Mouse (Mus musculus): ENCODE results near the gene Trim47. TPM values are rescaled to one million over a fixed set of nuclear protein-coding genes. Genes with fewer than 3 reads are reported as not detected.

Trim47 gene
- polyA plus RNA-seq, 1 experiment from 2014 or later: 6.2 TPM

- no peaks in the 10 kb centered on the region for H3K9me3 ChIP-seq (replicated peaks; ENCODE audit: control insufficient read depth, low read length)
- H3K27me3 ChIP-seq (ENCODE audit: control insufficient read depth, insufficient read depth, low read depth, low read length): peaks cover 41% of the 10 kb centered on the region
- no peaks in the 10 kb centered on the region for H3K36me3 ChIP-seq (ENCODE audit: control insufficient read depth, insufficient read depth)
- H3K4me2 ChIP-seq (ENCODE audit: low read depth, low read length): peak overlapping the region; percentile 18; the same call in 1 of the 2 replicates
- no peak overlapping the region for H3K9ac ChIP-seq (ENCODE audit: low read depth, low read length)
- WGBS (ENCODE audit: insufficient replicate concordance): 32% methylated on average over 32 of the region's 32 CpGs
- H3K27ac ChIP-seq (ENCODE audit: low read length): no peak overlapping the region
- H3K4me3 ChIP-seq (ENCODE audit: low read depth, low read length): no peak overlapping the region
- H3K4me1 ChIP-seq (ENCODE audit: control insufficient read depth, low read depth, low read length): peaks cover 59% of the 10 kb centered on the region
- no peak for ATAC-seq (ENCODE audit: low read depth)
These were observed 20.7 kb downstream of the Trim47 start for GRCm38 (mm10) chr11:116106154-116106962.

- Histone ChIP-seq H3K27me3 (ENCODE audit: control insufficient read depth, insufficient read depth, low read depth, low read length) (peaks cover 30% of the 10 kb centered on the region), H3K9ac (ENCODE audit: low read depth, low read length) (no peak overlapping the region), H3K4me1 (ENCODE audit: control insufficient read depth, low read depth, low read length) (peaks cover 69% of the 10 kb centered on the region), H3K4me2 (ENCODE audit: low read depth, low read length) (no peak overlapping the region), H3K27ac (ENCODE audit: low read length) (no peak overlapping the region), H3K4me3 (ENCODE audit: low read depth, low read length) (no peak overlapping the region), H3K9me3 (replicated peaks; ENCODE audit: control insufficient read depth, low read length) (no peaks in the 10 kb centered on the region), H3K36me3 (ENCODE audit: control insufficient read depth, insufficient read depth) (no peaks in the 10 kb centered on the region)
- ATAC-seq (ENCODE audit: low read depth): no peak
- WGBS (ENCODE audit: insufficient replicate concordance): 64% methylated on average over 2 of the region's 2 CpGs
These were observed 21.9 kb downstream of the Trim47 start for GRCm38 (mm10) chr11:116105065-116105464.

- Histone ChIP-seq H3K9ac (ENCODE audit: low read depth, low read length) (no peak overlapping the region), H3K4me2 (ENCODE audit: low read depth, low read length) (no peak overlapping the region), H3K4me3 (ENCODE audit: low read depth, low read length) (no peak overlapping the region), H3K4me1 (ENCODE audit: control insufficient read depth, low read depth, low read length) (peaks cover 71% of the 10 kb centered on the region), H3K9me3 (replicated peaks; ENCODE audit: control insufficient read depth, low read length) (no peaks in the 10 kb centered on the region), H3K27ac (ENCODE audit: low read length) (peak overlapping the region; percentile 71), H3K27me3 (ENCODE audit: control insufficient read depth, insufficient read depth, low read depth, low read length) (peaks cover 21% of the 10 kb centered on the region), H3K36me3 (ENCODE audit: control insufficient read depth, insufficient read depth) (no peaks in the 10 kb centered on the region)
- 29% methylated on average over 14 of the region's 14 CpGs for WGBS (ENCODE audit: insufficient replicate concordance)
- ATAC-seq (ENCODE audit: low read depth): peak; percentile 69
These were observed 22.9 kb downstream of the Trim47 start for GRCm38 (mm10) chr11:116104006-116104646.

- H3K4me1 ChIP-seq (ENCODE audit: control insufficient read depth, low read depth, low read length): peaks cover 72% of the 10 kb centered on the region
- no peak overlapping the region; the same call in 1 of the 2 replicates for H3K27ac ChIP-seq (ENCODE audit: low read length)
- no peak for ATAC-seq (ENCODE audit: low read depth)
- H3K36me3 ChIP-seq (ENCODE audit: control insufficient read depth, insufficient read depth): no peaks in the 10 kb centered on the region
- no peak overlapping the region for H3K4me3 ChIP-seq (ENCODE audit: low read depth, low read length)
- H3K9ac ChIP-seq (ENCODE audit: low read depth, low read length): no peak overlapping the region
- 56% methylated on average over 12 of the region's 12 CpGs for WGBS (ENCODE audit: insufficient replicate concordance)
- no peaks in the 10 kb centered on the region for H3K9me3 ChIP-seq (replicated peaks; ENCODE audit: control insufficient read depth, low read length)
- no peak overlapping the region for H3K4me2 ChIP-seq (ENCODE audit: low read depth, low read length)
- H3K27me3 ChIP-seq (ENCODE audit: control insufficient read depth, insufficient read depth, low read depth, low read length): peaks cover 15% of the 10 kb centered on the region
These were observed 23.4 kb downstream of the Trim47 start for GRCm38 (mm10) chr11:116103572-116103971.

- Histone ChIP-seq H3K4me1 (ENCODE audit: control insufficient read depth, low read depth, low read length) (peaks cover 62% of the 10 kb centered on the region), H3K9ac (ENCODE audit: low read depth, low read length) (no peak overlapping the region; the same call in 1 of the 2 replicates), H3K27me3 (ENCODE audit: control insufficient read depth, insufficient read depth, low read depth, low read length) (peaks cover 4% of the 10 kb centered on the region), H3K4me3 (ENCODE audit: low read depth, low read length) (no peak overlapping the region), H3K9me3 (replicated peaks; ENCODE audit: control insufficient read depth, low read length) (no peaks in the 10 kb centered on the region), H3K27ac (ENCODE audit: low read length) (peak overlapping the region; percentile 75), H3K4me2 (ENCODE audit: low read depth, low read length) (no peak overlapping the region), H3K36me3 (ENCODE audit: control insufficient read depth, insufficient read depth) (no peaks in the 10 kb centered on the region)
- no peak for ATAC-seq (ENCODE audit: low read depth)
- 40% methylated on average over 3 of the region's 4 CpGs for WGBS (ENCODE audit: insufficient replicate concordance)
These were observed 24.5 kb downstream of the Trim47 start for GRCm38 (mm10) chr11:116102472-116102871.

GRCm38 (mm10) chr11:116101931-116102381 lies 25.1 kb downstream of the Trim47 start:
- Histone ChIP-seq H3K9me3 (replicated peaks; ENCODE audit: control insufficient read depth, low read length) (no peaks in the 10 kb centered on the region), H3K27me3 (ENCODE audit: control insufficient read depth, insufficient read depth, low read depth, low read length) (no peaks in the 10 kb centered on the region; the same call in none of the 2 replicates), H3K9ac (ENCODE audit: low read depth, low read length) (peak overlapping the region; percentile 37), H3K27ac (ENCODE audit: low read length) (peak overlapping the region; percentile 75), H3K4me2 (ENCODE audit: low read depth, low read length) (peak overlapping the region; percentile 15; the same call in 1 of the 2 replicates), H3K4me1 (ENCODE audit: control insufficient read depth, low read depth, low read length) (peaks cover 61% of the 10 kb centered on the region), H3K4me3 (ENCODE audit: low read depth, low read length) (no peak overlapping the region), H3K36me3 (ENCODE audit: control insufficient read depth, insufficient read depth) (no peaks in the 10 kb centered on the region)
- ATAC-seq (ENCODE audit: low read depth): no peak
- WGBS (ENCODE audit: insufficient replicate concordance): 32% methylated on average over 11 of the region's 11 CpGs

GRCm38 (mm10) chr11:116100839-116101238 lies 26.2 kb downstream of the Trim47 start:
- Histone ChIP-seq H3K4me1 (ENCODE audit: control insufficient read depth, low read depth, low read length) (peaks cover 50% of the 10 kb centered on the region), H3K36me3 (ENCODE audit: control insufficient read depth, insufficient read depth) (no peaks in the 10 kb centered on the region), H3K27ac (ENCODE audit: low read length) (no peak overlapping the region), H3K9ac (ENCODE audit: low read depth, low read length) (no peak overlapping the region), H3K4me2 (ENCODE audit: low read depth, low read length) (no peak overlapping the region), H3K4me3 (ENCODE audit: low read depth, low read length) (no peak overlapping the region), H3K27me3 (ENCODE audit: control insufficient read depth, insufficient read depth, low read depth, low read length) (no peaks in the 10 kb centered on the region), H3K9me3 (replicated peaks; ENCODE audit: control insufficient read depth, low read length) (no peaks in the 10 kb centered on the region; the same call in 1 of the 2 replicates)
- 73% methylated on average over 7 of the region's 7 CpGs for WGBS (ENCODE audit: insufficient replicate concordance)
- ATAC-seq (ENCODE audit: low read depth): no peak

GRCm38 (mm10) chr11:116100385-116100784 lies 26.6 kb downstream of the Trim47 start:
- ATAC-seq (ENCODE audit: low read depth): no peak
- Histone ChIP-seq H3K36me3 (ENCODE audit: control insufficient read depth, insufficient read depth) (no peaks in the 10 kb centered on the region), H3K4me3 (ENCODE audit: low read depth, low read length) (no peak overlapping the region), H3K9ac (ENCODE audit: low read depth, low read length) (no peak overlapping the region), H3K9me3 (replicated peaks; ENCODE audit: control insufficient read depth, low read length) (no peaks in the 10 kb centered on the region; the same call in 1 of the 2 replicates), H3K27ac (ENCODE audit: low read length) (no peak overlapping the region), H3K4me1 (ENCODE audit: control insufficient read depth, low read depth, low read length) (peaks cover 47% of the 10 kb centered on the region), H3K4me2 (ENCODE audit: low read depth, low read length) (no peak overlapping the region), H3K27me3 (ENCODE audit: control insufficient read depth, insufficient read depth, low read depth, low read length) (no peaks in the 10 kb centered on the region)
- WGBS (ENCODE audit: insufficient replicate concordance): 45% methylated on average over 6 of the region's 6 CpGs

GRCm38 (mm10) chr11:116099462-116099861 lies 27.5 kb downstream of the Trim47 start:
- no peak for ATAC-seq (ENCODE audit: low read depth)
- Histone ChIP-seq H3K9me3 (replicated peaks; ENCODE audit: control insufficient read depth, low read length) (no peaks in the 10 kb centered on the region; the same call in 1 of the 2 replicates), H3K36me3 (ENCODE audit: control insufficient read depth, insufficient read depth) (no peaks in the 10 kb centered on the region), H3K4me1 (ENCODE audit: control insufficient read depth, low read depth, low read length) (peaks cover 45% of the 10 kb centered on the region), H3K9ac (ENCODE audit: low read depth, low read length) (no peak overlapping the region), H3K27me3 (ENCODE audit: control insufficient read depth, insufficient read depth, low read depth, low read length) (no peaks in the 10 kb centered on the region), H3K4me2 (ENCODE audit: low read depth, low read length) (peak overlapping the region; percentile 21; the same call in 1 of the 2 replicates), H3K27ac (ENCODE audit: low read length) (peak overlapping the region; percentile 23; the same call in 1 of the 2 replicates), H3K4me3 (ENCODE audit: low read depth, low read length) (no peak overlapping the region)
- 24% methylated on average over 6 of the region's 6 CpGs for WGBS (ENCODE audit: insufficient replicate concordance)
